Mouse (Mus musculus) lung, postnatal 4 days (tissue): ENCODE measurements around the gene Dlx1.

ENCODE experiments used
- DNase-seq, 2 experiments: peaks; one replicate each; pipeline ENCODE4 v3.0.0; 2021

Gene Dlx1

GRCm38 (mm10) chr2:71546640-71547071, 18.7 kb downstream of the Dlx1 start, which contains the start of gene Dlx2:
Dlx2 (minus strand) TSS chr2:71546754.
- peak in 1 of 2 experiments; percentile 33 for DNase-seq

GRCm38 (mm10) chr2:71547829-71548228, 19.9 kb downstream of the Dlx1 start:
- peak; percentile 73 to 80 for DNase-seq

GRCm38 (mm10) chr2:71550330-71550729, 22.4 kb downstream of the Dlx1 start:
- no peak for DNase-seq

- no peak for DNase-seq
Observed at GRCm38 (mm10) chr2:71551704-71552103, 23.8 kb downstream of the Dlx1 start.

GRCm38 (mm10) chr2:71556071-71556470, 28.2 kb downstream of the Dlx1 start:
- DNase-seq, result no peak

- DNase-seq, result no peak
Observed at GRCm38 (mm10) chr2:71566466-71566865, 38.6 kb downstream of the Dlx1 start.

- DNase-seq, result no peak
Observed at GRCm38 (mm10) chr2:71573736-71574135, 45.8 kb downstream of the Dlx1 start.

GRCm38 (mm10) chr2:71577059-71577458, 49.1 kb downstream of the Dlx1 start:
- no peak for DNase-seq

GRCm38 (mm10) chr2:71580632-71581466, 52.9 kb downstream of the Dlx1 start:
- peak; percentile 71 to 73 for DNase-seq

- no peak for DNase-seq
Observed at GRCm38 (mm10) chr2:71581488-71581887, 53.6 kb downstream of the Dlx1 start.
